Mouse (Mus musculus): ENCODE measurements around the gene Trim40.
A peak's percentile ranks its signal among the peaks of the same experiment; 100 is the strongest.

Gene Trim40

GRCm38 (mm10) chr17:36890073-36890903 lies at the start of gene Trim40:
Trim40 (minus strand) TSS chr17:36890123.
- DNase-seq = no peak

- DNase-seq = no peak
These were observed 48.1 kb upstream of the Trim40 start for GRCm38 (mm10) chr17:36938056-36938455.

- DNase-seq = no peak
These were observed 41.9 kb upstream of the Trim40 start for GRCm38 (mm10) chr17:36931806-36932205.

GRCm38 (mm10) chr17:36931130-36931529 lies 41.2 kb upstream of the Trim40 start:
- DNase-seq = no peak

GRCm38 (mm10) chr17:36930233-36930632 lies 40.3 kb upstream of the Trim40 start:
- no peak for DNase-seq

GRCm38 (mm10) chr17:36929236-36929932 lies 39.5 kb upstream of the Trim40 start:
- no peak for DNase-seq

GRCm38 (mm10) chr17:36927496-36928120 lies 37.7 kb upstream of the Trim40 start:
- no peak for DNase-seq

- DNase-seq = no peak
These were observed 33.6 kb upstream of the Trim40 start for GRCm38 (mm10) chr17:36923491-36923890.

- no peak for DNase-seq
These were observed 32.8 kb upstream of the Trim40 start for GRCm38 (mm10) chr17:36922715-36923114.

GRCm38 (mm10) chr17:36920239-36920638 lies 30.3 kb upstream of the Trim40 start:
- no peak for DNase-seq

- peak; percentile 42 for DNase-seq
These were observed 25.2 kb upstream of the Trim40 start for GRCm38 (mm10) chr17:36915076-36915475.

- peak; percentile 79 for DNase-seq
These were observed 24.2 kb upstream of the Trim40 start for GRCm38 (mm10) chr17:36914108-36914507.

- DNase-seq = no peak
These were observed 22.1 kb upstream of the Trim40 start for GRCm38 (mm10) chr17:36912031-36912430.

GRCm38 (mm10) chr17:36909802-36910201 lies 19.9 kb upstream of the Trim40 start:
- no peak for DNase-seq

GRCm38 (mm10) chr17:36908235-36908634 lies 18.3 kb upstream of the Trim40 start:
- DNase-seq = no peak

- DNase-seq = no peak
These were observed 13.7 kb upstream of the Trim40 start for GRCm38 (mm10) chr17:36903651-36904050.

GRCm38 (mm10) chr17:36900691-36901090 lies 10.8 kb upstream of the Trim40 start:
- DNase-seq = no peak

- DNase-seq = peak; percentile 71
These were observed 10.1 kb upstream of the Trim40 start for GRCm38 (mm10) chr17:36900001-36900400.

- DNase-seq = no peak
These were observed 9.5 kb upstream of the Trim40 start for GRCm38 (mm10) chr17:36899376-36899775.

- no peak for DNase-seq
These were observed 7.8 kb upstream of the Trim40 start, which contains the start of gene Trim31 for GRCm38 (mm10) chr17:36897552-36898205. Trim31 (plus strand) TSS chr17:36898118.

- no peak for DNase-seq
These were observed 7.1 kb upstream of the Trim40 start for GRCm38 (mm10) chr17:36897065-36897464.

GRCm38 (mm10) chr17:36896583-36896982 lies 6.7 kb upstream of the Trim40 start:
- DNase-seq = peak; percentile 30

- DNase-seq = no peak
These were observed 3.5 kb upstream of the Trim40 start for GRCm38 (mm10) chr17:36893387-36893786.

Data from right cerebral cortex, adult 18-20 months (tissue).